Mouse (Mus musculus) forelimb bud, embryonic 11.5 days (tissue): ENCODE measurements around the gene Ttll13.

Experiments
- DNase-seq: peaks from one replicate; pipeline ENCODE4 v3.0.0-alpha.2; 2012; ENCODE audit warnings: low read depth, low spot score

Gene Ttll13

DNA sequence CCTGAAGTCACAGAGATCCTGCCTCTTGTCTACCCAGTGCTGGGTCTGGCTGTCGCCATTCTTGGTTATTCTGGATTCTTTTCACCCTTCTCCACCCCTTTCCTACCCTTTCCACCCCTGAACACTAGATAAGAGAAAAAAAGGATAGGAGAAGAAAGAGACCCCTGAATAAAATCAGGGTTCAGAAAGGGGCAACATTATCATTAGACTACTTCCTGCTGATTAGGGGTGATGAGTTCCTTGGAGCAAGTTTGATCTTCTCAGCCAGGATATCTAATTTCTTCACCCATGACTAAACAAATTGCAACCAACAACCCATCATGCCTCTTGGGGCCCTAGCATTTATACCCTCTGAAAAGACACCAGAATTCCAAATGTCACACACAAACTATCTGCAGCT lies 21.6 kb downstream of the Ttll13 start:
- DNase-seq, result no peak

DNA sequence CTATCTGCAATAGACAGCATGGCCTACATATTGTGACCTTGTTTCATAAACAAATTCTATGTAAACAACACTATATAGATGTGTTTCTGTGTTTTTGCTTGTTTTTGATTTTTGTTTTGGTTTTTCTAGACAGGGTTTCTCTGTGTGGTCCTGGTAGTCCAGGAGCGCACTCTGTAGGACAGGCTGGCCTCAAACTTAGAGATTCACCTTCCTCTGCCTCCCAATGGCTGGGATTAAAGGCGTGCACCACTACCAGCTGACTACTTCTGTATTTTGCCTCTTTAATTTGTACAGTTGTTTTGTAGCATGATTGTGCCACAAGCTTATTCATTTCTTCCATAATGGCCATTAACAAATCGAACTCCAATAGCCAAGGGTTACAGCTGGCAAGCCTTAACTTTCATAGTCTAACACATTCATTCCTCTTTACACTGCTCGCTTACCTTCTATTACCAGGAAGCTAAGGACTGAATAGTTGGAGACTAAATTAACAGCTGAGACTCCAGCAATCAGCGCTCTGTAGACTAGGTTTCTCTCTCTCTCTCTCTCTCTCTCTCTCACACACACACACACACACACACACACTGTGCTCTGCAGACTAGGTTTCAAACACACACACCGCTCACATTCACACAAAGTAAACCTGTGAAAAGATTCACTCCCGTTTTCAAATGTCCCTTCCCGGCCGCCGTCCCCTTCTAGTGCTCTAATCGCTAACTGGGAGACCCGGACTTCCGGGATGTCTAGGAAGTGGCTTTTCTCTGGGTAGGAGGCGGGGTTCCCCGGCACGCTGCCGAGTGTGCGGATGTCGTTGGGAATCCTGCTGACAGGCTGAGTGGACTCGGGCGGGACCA lies 22.9 kb downstream of the Ttll13 start, which contains the start of gene Vps33b:
Gene Vps33b (plus strand): TSS at position 753 of the 854 bp plus-strand sequence.
- DNase-seq, result peak; percentile 91

DNA sequence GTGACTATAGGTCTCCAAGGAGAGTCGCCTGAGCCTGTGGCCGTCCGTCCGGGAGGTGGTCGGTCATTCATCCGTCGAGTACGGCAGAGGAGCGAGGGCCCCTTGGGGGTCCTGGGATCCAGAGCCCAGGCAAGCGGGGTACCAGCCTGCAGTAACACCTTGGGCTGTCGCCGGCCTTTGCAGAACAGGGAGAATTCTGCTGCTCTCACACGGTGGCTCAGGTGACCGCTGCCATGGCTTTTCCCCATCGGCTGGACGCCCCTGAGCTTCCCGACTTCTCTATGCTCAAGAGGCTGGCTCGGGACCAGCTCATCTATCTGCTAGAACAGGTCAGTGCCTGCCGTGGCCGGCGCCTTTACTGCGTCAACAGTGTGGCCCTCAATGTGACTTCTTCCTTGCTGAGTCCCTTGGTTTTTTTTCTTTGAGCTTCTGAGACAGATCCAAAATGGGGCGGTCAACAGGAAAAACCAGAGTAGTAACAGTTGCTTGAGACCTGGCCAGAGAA lies 23.6 kb downstream of the Ttll13 start:
- no peak for DNase-seq

DNA sequence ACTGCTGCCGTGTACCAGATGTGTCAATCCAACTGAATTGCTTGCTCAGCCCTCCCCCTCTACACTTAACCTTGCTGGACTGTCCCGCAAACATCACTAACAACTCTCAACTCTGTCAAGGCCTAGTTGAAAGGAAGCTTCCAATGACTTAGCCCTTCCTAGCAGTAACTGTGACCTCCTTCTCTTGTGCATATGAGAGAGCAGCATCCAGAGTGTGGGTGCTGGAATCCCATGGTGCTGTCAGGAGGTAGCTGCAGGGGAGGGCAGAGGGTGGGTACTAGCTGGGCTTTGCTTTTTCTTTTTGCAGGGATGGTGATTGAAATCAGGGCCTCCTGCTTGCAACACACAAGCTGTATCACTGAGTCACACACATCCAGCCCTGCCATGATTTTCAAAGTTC lies 27.3 kb downstream of the Ttll13 start:
- no peak for DNase-seq

DNA sequence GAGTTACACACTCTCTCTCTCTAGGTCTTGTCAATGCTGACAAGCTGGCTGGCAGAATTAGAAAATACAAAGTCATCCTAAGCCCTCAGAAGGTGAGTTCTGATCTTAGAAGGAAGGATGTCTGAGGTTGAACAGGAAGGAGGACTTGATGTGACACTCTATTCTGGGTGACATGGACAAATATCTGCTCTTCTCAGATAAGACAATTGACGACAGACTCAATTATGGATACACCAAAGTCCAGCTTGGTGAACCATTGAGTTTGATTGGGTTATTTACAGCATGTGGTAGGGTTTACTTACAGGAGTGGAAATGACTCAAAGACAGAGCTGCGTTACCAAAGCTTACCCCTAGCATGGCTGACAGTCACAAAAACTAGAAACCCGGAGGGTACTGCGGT lies 30.2 kb downstream of the Ttll13 start:
- DNase-seq, result no peak

DNA sequence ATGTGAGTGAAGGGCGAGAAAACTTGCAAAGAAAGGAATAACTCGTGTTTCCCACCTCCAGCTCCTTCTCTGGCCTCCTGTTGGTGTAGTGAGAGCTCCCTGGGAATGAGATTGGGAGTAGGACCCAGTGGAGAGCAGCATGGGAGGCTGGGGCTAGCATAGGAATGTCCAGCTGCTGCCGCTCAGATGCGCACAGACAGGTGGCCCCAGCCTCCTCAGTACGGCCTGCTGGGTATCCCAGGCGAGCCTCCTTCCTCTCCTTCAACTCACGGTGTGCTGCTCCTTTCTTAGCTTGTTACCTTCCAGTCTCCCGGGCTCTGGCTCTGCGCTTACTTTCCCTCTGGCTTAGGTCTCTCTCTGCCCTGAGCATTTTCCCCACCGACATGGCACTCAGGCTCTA lies 33.9 kb downstream of the Ttll13 start:
- no peak for DNase-seq

DNA sequence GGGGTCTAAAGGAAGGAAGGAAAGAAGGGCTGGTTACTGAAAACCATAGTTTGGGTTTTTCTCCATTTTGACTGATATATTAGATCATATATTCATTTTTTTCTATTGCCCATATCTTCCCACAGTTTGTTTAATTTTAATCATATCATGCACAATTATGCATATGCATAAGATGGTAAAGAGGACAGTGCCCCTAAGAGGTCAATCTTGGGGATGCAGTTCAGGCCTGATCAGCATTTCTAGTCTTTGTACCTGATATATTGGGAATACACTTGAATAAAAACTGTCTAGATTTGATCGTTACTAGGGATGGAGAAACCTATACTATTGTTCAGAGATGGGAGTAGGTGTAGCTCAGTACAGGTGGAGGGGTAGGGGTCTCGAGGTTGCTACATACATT lies 34.8 kb downstream of the Ttll13 start:
- DNase-seq, result no peak

DNA sequence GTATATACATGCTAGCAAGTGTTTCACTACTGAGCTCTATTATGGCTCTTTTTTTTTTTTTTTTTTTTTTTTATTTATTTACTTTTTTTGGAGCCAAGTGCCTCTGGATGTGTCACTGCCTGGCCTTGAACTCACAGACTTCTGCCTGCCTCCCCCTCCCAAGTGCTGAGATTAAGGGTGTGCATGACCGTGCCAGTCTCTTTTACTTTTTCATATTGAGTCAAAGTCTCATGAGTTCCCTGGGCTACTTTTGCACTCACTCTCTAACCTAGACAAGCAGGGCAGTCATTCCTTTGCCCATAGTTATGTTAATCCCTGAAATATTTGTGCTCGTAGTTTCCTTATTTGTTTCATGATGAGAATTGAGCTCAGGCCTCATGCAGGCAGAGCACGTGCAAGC lies 35.5 kb downstream of the Ttll13 start:
- DNase-seq, result no peak

DNA sequence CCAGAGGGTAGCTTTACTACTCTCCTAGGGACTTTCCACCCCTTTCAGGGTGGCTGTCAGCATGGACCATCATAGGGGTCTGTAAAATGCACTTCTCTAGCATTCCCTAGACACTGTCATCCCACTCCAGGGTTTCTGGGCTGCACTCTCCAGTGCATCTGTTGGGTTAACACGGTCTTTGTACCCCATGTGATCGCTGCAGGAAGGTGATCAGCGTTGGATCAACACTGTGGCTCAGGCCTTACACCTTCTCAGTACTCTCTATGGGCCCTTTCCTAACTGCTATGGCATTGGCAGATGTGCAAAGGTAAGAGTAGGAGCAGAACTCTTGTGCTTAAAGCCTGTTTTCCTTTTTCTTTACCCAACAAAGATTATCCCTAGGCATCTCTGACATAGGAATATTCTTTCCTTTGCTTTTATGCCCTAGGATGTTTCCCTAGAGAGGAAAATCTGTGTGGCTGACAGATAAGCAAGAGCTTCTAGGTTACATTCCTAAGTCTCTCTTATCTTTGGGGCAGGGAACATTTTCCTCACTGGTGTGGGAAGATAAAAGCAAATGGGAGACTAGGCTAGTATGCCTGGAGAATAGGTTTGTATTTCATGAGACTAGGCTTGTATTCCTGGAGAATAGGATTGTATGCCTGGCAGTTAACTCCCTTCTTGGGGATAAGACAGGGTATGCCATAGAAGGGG lies 37.2 kb downstream of the Ttll13 start:
- DNase-seq, result no peak

DNA sequence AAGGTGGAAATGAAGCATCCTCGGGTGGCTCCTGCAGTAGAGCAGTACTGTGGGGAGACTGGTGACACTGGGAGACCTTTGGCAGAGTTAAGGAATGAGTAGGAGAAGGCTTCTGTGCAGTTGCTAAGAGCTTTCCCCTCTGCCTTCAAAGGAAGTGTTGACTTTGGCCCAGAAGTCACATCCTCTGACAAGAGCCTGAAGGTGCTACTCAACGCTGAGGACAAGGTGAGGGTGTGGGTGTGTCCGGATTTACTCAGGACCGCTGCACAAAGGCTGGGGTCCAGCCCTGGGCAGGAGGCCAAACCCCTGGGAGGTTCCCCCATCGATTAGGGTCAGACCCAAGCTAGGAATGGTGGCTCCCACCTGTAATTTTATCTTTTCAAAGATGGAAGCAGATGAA lies 38.2 kb downstream of the Ttll13 start:
- no peak for DNase-seq

DNA sequence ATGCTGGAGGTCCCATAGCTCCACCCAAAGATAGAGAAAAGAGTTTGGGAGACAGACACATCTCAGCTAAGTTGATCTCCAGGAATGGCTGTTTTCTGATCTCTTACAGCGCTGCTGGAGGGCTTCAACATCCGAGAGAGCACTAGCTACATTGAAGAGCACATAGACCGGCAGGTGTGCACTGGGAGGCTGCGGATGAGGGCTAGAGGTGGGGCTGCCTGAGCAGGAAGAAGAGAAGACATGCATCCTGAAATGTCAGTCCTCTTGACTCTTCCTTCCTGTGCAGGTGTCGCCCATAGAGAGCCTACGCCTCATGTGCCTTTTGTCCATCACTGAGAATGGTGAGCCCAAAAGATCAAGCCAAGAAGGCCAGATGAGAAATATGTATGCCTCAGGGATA lies 39.5 kb downstream of the Ttll13 start:
- DNase-seq, result no peak

DNA sequence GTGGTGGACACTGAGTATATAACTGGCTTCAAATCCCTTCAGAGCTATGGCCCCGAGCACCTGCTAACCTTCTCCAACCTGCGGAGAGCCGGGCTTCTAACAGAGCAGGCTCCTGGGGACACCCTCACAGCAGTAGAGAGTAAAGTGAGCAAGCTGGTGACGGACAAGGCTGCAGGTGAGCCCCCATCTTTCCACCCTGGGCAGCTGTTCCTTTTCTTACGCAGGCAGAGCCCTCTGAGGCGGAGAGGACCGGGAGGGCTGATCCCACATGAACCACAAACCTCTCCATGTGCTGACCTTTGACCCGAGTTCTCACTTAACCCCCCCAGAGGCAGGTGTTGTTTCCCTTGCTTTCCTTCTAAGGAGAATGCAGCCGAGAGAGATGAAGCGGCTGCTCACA lies 41.6 kb downstream of the Ttll13 start:
- no peak for DNase-seq

DNA sequence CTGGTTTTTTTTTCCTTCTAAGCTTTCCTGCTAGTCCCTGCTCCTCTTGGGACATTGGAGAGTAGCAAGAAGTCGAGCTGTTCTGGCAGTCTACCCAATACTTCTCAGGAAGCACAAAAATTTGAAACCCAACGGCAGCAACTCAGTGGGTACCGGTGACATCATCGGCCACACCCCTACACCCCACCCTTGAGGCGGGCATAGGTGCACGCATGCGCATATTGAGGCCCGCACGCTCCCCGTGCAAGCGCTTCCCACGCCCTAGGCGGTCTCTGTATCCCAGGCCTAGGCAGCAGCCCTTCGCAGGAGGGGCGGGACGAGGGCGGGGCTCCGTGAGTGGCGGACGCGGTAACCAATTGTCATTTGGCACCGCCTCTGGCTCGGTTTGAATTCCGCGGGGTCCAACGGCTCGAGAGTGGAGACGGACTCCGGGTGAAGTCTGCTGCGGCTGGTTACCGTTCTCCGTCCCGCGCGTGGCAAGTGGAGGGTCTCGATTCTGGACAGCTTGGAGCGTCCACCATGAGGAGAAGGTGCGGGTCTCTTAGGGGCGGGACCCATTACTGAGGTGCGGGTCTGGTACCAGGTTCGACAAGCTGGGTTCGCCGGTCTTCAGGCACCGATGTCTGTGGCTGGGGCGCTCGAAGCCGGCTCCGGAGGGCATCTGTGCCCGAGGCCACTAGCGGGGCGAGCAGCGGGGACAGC lies 48.0 kb downstream of the Ttll13 start, which contains the start of gene Prc1:
Gene Prc1 (plus strand): TSS at position 389 of the 702 bp plus-strand sequence.
- DNase-seq, result peak; percentile 98

DNA sequence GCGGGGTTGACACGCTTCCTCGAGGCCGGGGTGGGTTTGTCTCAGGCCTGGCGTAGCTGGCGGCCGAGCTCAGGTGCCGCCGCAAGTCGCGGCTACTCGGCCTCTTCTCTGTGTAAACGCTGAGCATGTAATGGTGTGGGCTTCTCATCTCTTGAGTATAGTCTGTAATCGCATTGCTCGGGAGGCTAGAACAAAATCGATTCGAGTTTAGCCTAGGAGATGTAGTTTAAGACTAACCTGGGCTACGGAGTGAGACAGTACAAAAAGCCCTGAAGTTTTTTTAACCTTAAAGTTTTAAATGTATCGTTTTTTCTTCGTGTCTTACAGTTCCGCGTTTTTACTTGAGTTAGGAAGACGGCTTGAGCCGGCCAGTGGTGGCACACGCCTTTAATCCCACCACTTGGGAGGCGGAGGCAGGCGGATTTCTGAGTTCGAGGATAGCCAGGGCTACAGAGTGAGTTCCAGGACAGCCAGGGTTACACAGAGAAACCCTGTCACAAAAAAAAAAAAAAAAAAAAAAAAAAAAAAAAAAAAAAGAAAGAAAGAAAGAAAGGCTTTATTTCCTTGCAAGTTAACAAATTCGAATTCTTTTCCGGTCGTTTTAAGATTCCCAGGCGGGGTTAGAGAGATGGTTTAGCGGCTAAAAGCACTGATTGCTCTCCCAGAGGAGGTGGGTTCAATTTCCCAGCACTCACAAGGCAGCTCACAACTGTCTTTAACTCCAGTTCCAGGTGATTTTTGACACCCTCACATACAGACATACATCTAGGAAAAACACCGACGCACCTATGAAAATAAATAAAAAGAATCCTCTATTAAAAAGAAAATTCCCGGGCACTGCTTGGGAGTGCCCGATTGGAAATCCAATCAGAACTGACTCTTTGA lies 48.8 kb downstream of the Ttll13 start:
- DNase-seq, result peak; percentile 24

DNA sequence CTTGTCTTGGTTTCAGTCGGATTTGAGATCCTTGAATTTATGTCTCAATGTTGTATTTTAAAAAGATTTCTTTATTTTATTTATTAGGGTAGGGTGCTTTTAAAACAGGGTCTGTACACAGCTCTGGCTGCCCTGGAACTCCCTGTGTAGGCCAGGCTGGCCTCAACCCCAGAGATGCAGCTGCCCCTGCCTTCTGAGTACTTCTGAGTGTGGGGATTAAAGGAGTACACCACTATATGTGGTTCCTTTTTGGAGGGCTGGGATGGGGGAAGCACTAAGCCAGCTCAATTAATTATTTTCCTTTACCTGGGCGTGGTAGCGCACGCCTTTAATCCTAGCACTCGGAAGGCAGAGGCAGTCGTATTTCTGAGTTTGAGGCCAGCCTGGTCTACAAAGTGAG lies 50.3 kb downstream of the Ttll13 start:
- DNase-seq, result no peak

DNA sequence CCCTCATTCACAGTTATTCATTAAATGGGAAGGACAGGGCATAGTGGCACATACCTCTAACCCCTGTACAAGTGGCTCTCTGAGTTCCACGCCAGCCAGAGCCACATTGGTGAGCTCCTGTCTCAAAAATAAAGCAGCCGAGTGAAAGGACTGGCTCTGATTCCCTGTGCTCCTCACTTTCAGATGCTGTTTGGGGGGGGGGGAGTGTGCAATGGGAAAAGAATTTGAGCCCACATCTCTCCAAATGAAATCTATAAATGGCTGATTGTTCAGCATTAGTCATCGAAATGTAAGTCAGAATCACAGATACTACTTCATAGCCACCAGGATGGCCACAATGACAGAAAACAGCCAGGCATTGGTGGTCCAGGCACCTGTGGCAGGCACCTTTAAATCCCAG lies 50.9 kb downstream of the Ttll13 start:
- DNase-seq, result no peak

DNA sequence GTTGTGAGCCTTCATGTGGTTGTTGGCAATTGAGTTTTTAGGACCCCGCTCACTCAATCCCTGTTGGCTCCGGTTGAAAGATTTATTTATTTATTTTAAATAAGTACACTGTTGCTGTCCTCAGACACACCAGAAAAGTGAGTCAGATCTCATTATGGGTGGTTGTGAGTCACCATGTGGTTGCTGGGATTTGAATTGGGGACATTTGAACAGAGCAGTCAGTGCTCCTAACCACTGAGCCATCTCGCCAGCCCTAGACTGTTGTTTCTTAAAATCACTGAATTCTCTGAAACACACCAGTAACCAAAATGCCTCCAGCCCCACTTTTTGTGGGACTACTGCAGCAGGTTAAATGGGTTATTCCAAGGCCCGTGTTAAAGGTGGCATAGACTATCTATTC lies 52.6 kb downstream of the Ttll13 start:
- DNase-seq, result no peak

DNA sequence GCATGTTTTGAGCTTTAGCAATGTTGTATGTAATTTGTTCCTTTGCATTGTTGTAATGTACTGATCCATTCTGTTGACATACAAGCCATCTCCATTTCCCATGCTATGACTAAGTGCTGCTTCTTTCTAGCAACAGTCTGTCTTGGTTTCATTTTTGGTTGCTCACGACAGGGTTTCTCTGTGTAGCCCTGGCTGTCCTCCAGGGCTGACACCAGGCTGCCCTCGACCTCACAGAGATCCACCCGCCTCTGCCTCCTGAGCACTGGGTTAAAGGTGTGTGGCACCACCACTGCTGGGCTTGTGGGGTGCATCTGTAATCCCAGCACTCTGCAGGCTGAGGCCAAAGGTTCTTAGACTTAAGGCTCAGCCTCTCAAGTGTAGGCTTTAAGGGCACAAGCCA lies 53.4 kb downstream of the Ttll13 start:
- no peak for DNase-seq

DNA sequence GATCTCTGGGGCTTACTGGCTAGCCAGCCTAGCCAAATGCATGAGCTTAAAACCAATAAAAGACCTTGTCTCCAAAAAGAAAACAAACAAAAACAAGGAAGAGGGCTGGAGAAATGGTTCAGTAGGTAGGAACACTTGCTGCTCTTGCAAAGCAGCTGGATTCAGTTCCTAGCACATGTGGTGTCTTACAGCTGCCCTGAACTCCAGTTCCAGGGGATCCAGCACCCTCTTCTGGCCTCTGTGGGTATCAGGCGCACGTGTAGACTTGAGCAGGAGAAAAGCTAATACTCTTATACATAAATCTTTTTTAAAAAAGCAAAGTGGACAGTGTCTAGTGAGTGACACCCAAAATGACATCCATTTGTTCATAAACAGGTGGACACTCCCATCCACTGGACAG lies 55.3 kb downstream of the Ttll13 start:
- no peak for DNase-seq

DNA sequence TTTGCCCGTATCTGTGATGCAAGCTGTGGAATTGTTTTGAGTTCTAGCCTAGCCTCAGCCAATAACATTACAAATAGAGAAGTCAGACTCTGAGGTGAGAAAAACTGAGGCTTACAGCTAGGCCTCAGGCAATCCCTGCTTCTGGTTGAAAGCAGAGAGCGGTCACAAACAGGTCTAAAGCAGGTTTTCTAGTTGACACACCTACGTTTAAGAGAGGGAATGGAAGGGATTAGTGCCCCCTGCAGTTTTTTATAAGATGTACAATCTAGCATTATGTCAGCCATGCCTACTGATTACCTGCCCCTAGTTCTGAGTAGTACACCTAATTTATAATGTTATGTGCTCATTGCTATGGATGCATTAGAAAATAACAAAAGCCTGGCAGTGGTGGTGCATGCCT lies 61.6 kb downstream of the Ttll13 start:
- DNase-seq, result no peak
